Mouse (Mus musculus) embryonic facial prominence, embryonic 13.5 days (tissue): ENCODE measurements around the gene Pam. TPM values are rescaled to one million over a fixed set of nuclear protein-coding genes. Genes with fewer than 3 reads are reported as not detected.

Experiments used
- ATAC-seq: fragments of 200-750 bp; cut with Nextera tagmentation; 2 replicates; pipeline ENCODE4 v1.8.0; 2017; ENCODE audit warnings: low read depth; ENCODE audit not compliant: insufficient number of reproducible peaks, insufficient read depth, low FRiP score, low TSS enrichment
- H3K27ac ChIP-seq: fragments of 300-500 bp; sonication (generic); 2 replicates; pipeline ENCODE4 v1.5.1; 2015; ENCODE audit warnings: moderate library complexity, mild to moderate bottlenecking, inconsistent platforms
- H3K27me3 ChIP-seq: fragments of 300-500 bp; sonication (generic); 2 replicates; pipeline ENCODE4 v1.6.1; 2015; ENCODE audit warnings: mild to moderate bottlenecking, inconsistent platforms
- H3K36me3 ChIP-seq: fragments of 300-500 bp; sonication (generic); 2 replicates; pipeline ENCODE4 v1.6.1; 2015; ENCODE audit warnings: mild to moderate bottlenecking, inconsistent platforms
- H3K4me1 ChIP-seq: fragments of 300-500 bp; sonication (generic); 2 replicates; pipeline ENCODE4 v1.6.1; 2015; ENCODE audit warnings: inconsistent platforms
- H3K4me2 ChIP-seq: fragments of 300-500 bp; sonication (generic); 2 replicates; pipeline ENCODE4 v1.6.1; 2015; ENCODE audit warnings: moderate library complexity, mild to moderate bottlenecking, inconsistent platforms
- H3K4me3 ChIP-seq: fragments of 300-500 bp; sonication (generic); 2 replicates; pipeline ENCODE4 v1.5.1; 2015; ENCODE audit warnings: mild to moderate bottlenecking, inconsistent platforms
- H3K9ac ChIP-seq: fragments of 300-500 bp; sonication (generic); 2 replicates; pipeline ENCODE4 v1.6.1; 2015; ENCODE audit warnings: mild to moderate bottlenecking, inconsistent platforms
- H3K9me3 ChIP-seq: fragments of 300-500 bp; sonication (generic); 2 replicates; pipeline ENCODE4 v1.6.1; 2016; ENCODE audit warnings: inconsistent platforms
- WGBS: fragments of 180-500 bp; shearing (Covaris S2); methylation state at CpG from one replicate; pipeline ENCODE4 v1.1.7; 2015; ENCODE audit warnings: mixed read lengths; 5-methylcytosine and 5-hydroxymethylcytosine counted together
- polyA plus RNA-seq: library from polyadenylated mRNA; unstranded; fragments of >200 nt; fragmentation: Nextera tagmentation; extraction: Ambion mirVana; gene quantifications from 2 replicates; pipeline ENCODE4 v1.2.1, GENCODE M21; 2015

The Pam gene
- 51.8 and 53.5 TPM in 2 replicates for polyA plus RNA-seq

- peak; percentile 88 for ATAC-seq
- Histone ChIP-seq H3K27me3 (no peaks in the 10 kb centered on the region; the same call in 1 of the 2 replicates), H3K9me3 (no peaks in the 10 kb centered on the region), H3K9ac (peak within 1 kb of the TSS; percentile 81), H3K4me2 (peak within 1 kb of the TSS; percentile 84), H3K4me3 (peak within 1 kb of the TSS; percentile 77), H3K4me1 (peaks cover 7% of the 10 kb centered on the region; the same call in 1 of the 2 replicates), H3K27ac (peak within 1 kb of the TSS; percentile 82), H3K36me3 (no peaks in the 10 kb centered on the region)
- under 1% methylated on average over 75 of the region's 82 CpGs for WGBS
These were observed at the start of gene Pam for GRCm38 (mm10) chr1:98095246-98095990. Gene Pam (minus strand): TSS chr1:98095646.

- Histone ChIP-seq H3K9me3 (no peaks in the 10 kb centered on the region), H3K4me1 (no peaks in the 10 kb centered on the region), H3K36me3 (no peaks in the 10 kb centered on the region), H3K27me3 (no peaks in the 10 kb centered on the region), H3K9ac (no peak overlapping the region), H3K4me2 (no peak overlapping the region), H3K4me3 (no peak overlapping the region), H3K27ac (no peak overlapping the region)
- 97% methylated on average over 1 of the region's 1 CpGs for WGBS
- ATAC-seq: no peak
These were observed 49.4 kb upstream of the Pam start for GRCm38 (mm10) chr1:98144845-98145244.

DNA sequence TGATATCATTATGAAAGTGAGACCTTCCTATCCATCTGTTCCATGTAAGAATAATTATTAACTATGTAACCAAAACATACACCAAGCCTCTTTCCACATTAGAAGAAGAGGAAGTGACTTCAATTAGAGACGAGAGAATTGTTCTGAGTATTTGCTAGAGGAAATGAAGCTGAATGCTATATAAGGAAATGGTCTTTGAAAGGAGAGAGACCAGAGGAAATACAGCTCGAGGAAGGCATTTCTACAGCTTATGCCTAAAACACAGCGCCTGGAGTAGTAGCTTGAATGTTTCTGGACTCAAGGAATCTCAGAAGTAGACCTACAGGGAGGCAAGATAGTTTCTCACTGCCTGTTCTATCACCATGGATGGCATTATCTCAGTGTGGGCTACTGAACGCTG is 35.8 kb upstream of the Pam start:
- no peaks in the 10 kb centered on the region for H3K36me3 ChIP-seq
- no peak overlapping the region for H3K27ac ChIP-seq
- H3K27me3 ChIP-seq: no peaks in the 10 kb centered on the region
- H3K4me3 ChIP-seq: no peak overlapping the region
- H3K9me3 ChIP-seq: no peaks in the 10 kb centered on the region
- H3K9ac ChIP-seq: no peak overlapping the region
- WGBS: 66% methylated on average over 4 of the region's 4 CpGs
- ATAC-seq: no peak
- H3K4me2 ChIP-seq: no peak overlapping the region
- H3K4me1 ChIP-seq: no peaks in the 10 kb centered on the region

GRCm38 (mm10) chr1:98129561-98130347 is 34.3 kb upstream of the Pam start:
- Histone ChIP-seq H3K27ac (no peak overlapping the region), H3K9me3 (no peaks in the 10 kb centered on the region), H3K4me2 (no peak overlapping the region), H3K4me3 (no peak overlapping the region), H3K9ac (no peak overlapping the region), H3K27me3 (no peaks in the 10 kb centered on the region), H3K4me1 (no peaks in the 10 kb centered on the region), H3K36me3 (no peaks in the 10 kb centered on the region)
- no peak for ATAC-seq
- WGBS: 86% methylated on average over 3 of the region's 3 CpGs

- no peak overlapping the region for H3K4me2 ChIP-seq
- no peak overlapping the region for H3K4me3 ChIP-seq
- no peaks in the 10 kb centered on the region for H3K36me3 ChIP-seq
- no peak overlapping the region for H3K9ac ChIP-seq
- no peaks in the 10 kb centered on the region for H3K27me3 ChIP-seq
- no peak for ATAC-seq
- no peak overlapping the region for H3K27ac ChIP-seq
- WGBS: 53% methylated on average over 1 of the region's 1 CpGs
- H3K9me3 ChIP-seq: no peaks in the 10 kb centered on the region
- H3K4me1 ChIP-seq: no peaks in the 10 kb centered on the region
These were observed 33.7 kb upstream of the Pam start for GRCm38 (mm10) chr1:98129111-98129510.

GRCm38 (mm10) chr1:98128338-98129096 is 33.1 kb upstream of the Pam start:
- H3K4me1 ChIP-seq: no peaks in the 10 kb centered on the region
- no peak for ATAC-seq

DNA sequence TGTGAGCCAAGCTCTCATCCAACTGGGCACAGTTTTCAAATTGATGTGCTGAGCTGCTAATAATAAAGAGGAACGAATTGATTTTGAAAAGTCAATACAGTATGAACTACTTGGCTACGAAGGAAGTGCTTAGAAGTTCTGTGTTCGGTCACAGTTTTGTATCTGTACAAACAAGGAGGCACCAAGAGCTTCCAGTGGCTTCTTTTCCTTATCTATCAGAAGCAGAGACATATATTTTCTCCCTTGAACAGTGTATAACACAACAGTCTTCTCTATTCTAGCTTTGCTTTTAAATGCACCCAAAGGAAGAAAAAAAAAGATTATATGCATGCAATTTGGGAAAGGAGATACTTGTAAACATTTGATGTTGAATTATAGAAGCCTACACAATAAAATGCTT is 30.8 kb upstream of the Pam start:
- 79% methylated on average over 3 of the region's 3 CpGs for WGBS
- ATAC-seq: no peak
- H3K36me3 ChIP-seq: no peaks in the 10 kb centered on the region
- H3K4me3 ChIP-seq: no peak overlapping the region
- no peak overlapping the region for H3K4me2 ChIP-seq
- H3K9me3 ChIP-seq: no peaks in the 10 kb centered on the region
- no peak overlapping the region for H3K27ac ChIP-seq
- H3K4me1 ChIP-seq: no peaks in the 10 kb centered on the region
- no peak overlapping the region for H3K9ac ChIP-seq
- no peaks in the 10 kb centered on the region for H3K27me3 ChIP-seq

More at GRCm38 (mm10) chr1:98128338-98129096, 33.1 kb upstream of the Pam start:
- H3K4me3 ChIP-seq: no peak overlapping the region
- no peak overlapping the region for H3K4me2 ChIP-seq
- H3K9ac ChIP-seq: no peak overlapping the region
- H3K9me3 ChIP-seq: no peaks in the 10 kb centered on the region
- H3K27ac ChIP-seq: no peak overlapping the region
- no peaks in the 10 kb centered on the region for H3K36me3 ChIP-seq
- H3K27me3 ChIP-seq: no peaks in the 10 kb centered on the region

DNA sequence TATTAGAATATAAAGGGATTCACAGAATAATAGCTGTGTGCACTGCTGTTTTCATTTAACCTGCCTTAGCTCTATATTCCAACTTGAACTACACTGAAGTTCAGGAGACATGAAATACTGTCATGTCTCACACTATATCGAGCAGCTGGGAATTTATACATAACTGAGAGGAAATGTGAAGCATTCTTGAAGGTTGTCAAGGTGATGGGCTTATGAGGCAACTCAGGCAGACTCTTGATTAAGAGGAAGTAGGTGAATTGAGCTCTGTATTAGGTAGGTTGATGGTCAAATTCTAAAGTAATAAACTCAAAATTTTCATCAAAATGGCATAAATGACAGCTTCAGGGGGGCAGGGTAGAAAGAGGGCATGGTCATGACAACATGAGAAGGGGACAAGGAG is 29.3 kb upstream of the Pam start:
- no peak overlapping the region for H3K4me3 ChIP-seq
- no peak for ATAC-seq
- 67% methylated on average over 1 of the region's 1 CpGs for WGBS
- no peaks in the 10 kb centered on the region for H3K9me3 ChIP-seq
- H3K4me2 ChIP-seq: no peak overlapping the region
- H3K4me1 ChIP-seq: no peaks in the 10 kb centered on the region
- no peak overlapping the region for H3K27ac ChIP-seq
- H3K36me3 ChIP-seq: no peaks in the 10 kb centered on the region
- no peak overlapping the region for H3K9ac ChIP-seq
- H3K27me3 ChIP-seq: no peaks in the 10 kb centered on the region

DNA sequence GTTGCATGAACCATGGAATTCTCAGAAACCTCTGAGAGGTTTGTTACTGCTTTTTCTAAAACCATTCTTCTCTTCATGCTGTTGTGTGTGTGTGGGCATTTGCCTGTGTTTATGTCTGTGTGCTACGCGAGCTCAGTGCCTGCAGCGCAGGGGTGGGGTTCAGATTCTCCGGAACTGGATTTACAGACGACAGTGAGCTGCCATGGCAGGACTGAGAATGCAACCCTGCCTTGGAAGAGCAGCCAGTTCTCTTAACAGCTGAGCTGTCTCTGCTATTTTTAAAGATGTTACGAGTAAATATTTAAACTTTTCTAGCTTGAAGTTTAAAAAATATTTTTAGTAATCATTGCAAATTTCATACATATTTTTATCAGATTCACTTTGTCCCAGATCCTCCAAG is 24.1 kb upstream of the Pam start:
- H3K36me3 ChIP-seq: no peaks in the 10 kb centered on the region
- H3K4me1 ChIP-seq: no peaks in the 10 kb centered on the region
- no peak overlapping the region for H3K27ac ChIP-seq
- H3K27me3 ChIP-seq: no peaks in the 10 kb centered on the region
- WGBS: 76% methylated on average over 6 of the region's 6 CpGs
- no peak overlapping the region for H3K4me2 ChIP-seq
- no peak overlapping the region for H3K9ac ChIP-seq
- no peak for ATAC-seq
- H3K4me3 ChIP-seq: no peak overlapping the region
- no peaks in the 10 kb centered on the region for H3K9me3 ChIP-seq

GRCm38 (mm10) chr1:98107599-98107998 is 12.2 kb upstream of the Pam start:
- Histone ChIP-seq H3K4me2 (no peak overlapping the region), H3K27me3 (no peaks in the 10 kb centered on the region), H3K36me3 (no peaks in the 10 kb centered on the region), H3K4me1 (no peaks in the 10 kb centered on the region), H3K9ac (no peak overlapping the region), H3K9me3 (peaks cover 3% of the 10 kb centered on the region; the same call in 1 of the 2 replicates), H3K4me3 (no peak overlapping the region), H3K27ac (no peak overlapping the region)
- no peak for ATAC-seq
- WGBS: 44% methylated on average over 2 of the region's 2 CpGs

DNA sequence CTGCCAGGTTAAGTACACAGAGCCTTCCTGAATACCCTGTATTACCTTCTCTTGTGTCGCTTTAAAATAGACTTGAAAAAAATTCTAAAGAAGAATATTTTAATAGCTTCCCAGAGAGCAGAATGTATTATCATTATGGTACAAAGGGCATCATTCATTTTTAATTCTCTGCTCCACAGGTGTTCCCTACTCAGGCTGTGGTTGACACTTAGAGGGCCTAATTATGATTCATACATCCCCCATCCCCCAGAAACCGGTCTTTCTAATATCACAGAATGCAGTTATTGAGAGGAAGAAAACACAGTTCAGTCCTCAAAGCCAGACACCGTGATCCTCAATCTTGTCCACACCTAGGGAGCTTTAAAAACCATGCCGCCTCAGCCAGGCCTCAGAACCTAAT is 4.0 kb upstream of the Pam start:
- Histone ChIP-seq H3K9me3 (peaks cover 3% of the 10 kb centered on the region; the same call in 1 of the 2 replicates), H3K36me3 (no peaks in the 10 kb centered on the region), H3K9ac (no peak overlapping the region), H3K4me2 (no peak overlapping the region), H3K27me3 (no peaks in the 10 kb centered on the region; the same call in 1 of the 2 replicates), H3K4me1 (peaks cover 4% of the 10 kb centered on the region; the same call in 1 of the 2 replicates), H3K27ac (no peak overlapping the region), H3K4me3 (no peak overlapping the region)
- ATAC-seq: no peak
- 73% methylated on average over 4 of the region's 4 CpGs for WGBS
